Mouse (Mus musculus) hindbrain, embryonic 16.5 days (tissue): ENCODE measurements around the gene Cers6. TPM values are rescaled to one million over a fixed set of nuclear protein-coding genes. Genes with fewer than 3 reads are reported as not detected.

ENCODE experiments used
- ATAC-seq: fragments of 200-750 bp; cut with Nextera tagmentation; 2 replicates; pipeline ENCODE4 v1.8.0; 2017; ENCODE audit warnings: moderate TSS enrichment, moderate library complexity
- H3K27ac ChIP-seq: fragments of 300-500 bp; sonication (generic); 2 replicates; pipeline ENCODE4 v1.5.1; 2014; ENCODE audit warnings: low read depth, mild to moderate bottlenecking, control low read depth, low read length, moderate library complexity
- H3K27me3 ChIP-seq: fragments of 300-500 bp; sonication (generic); replicated peaks from 2 replicates; pipeline ENCODE4 v1.6.1; 2014; ENCODE audit warnings: low read length; ENCODE audit not compliant: control insufficient read depth, insufficient read depth
- H3K36me3 ChIP-seq: fragments of 300-500 bp; sonication (generic); 2 replicates; pipeline ENCODE4 v1.6.1; 2014; ENCODE audit warnings: mild to moderate bottlenecking, low read length, moderate library complexity, mixed read lengths; ENCODE audit not compliant: control insufficient read depth, insufficient read depth
- H3K4me1 ChIP-seq: fragments of 300-500 bp; sonication (generic); 2 replicates; pipeline ENCODE4 v1.6.1; 2014; ENCODE audit warnings: low read depth, low read length; ENCODE audit not compliant: control insufficient read depth, insufficient read depth
- H3K4me2 ChIP-seq: fragments of 300-500 bp; sonication (generic); 2 replicates; pipeline ENCODE4 v1.6.1; 2014; ENCODE audit warnings: mild to moderate bottlenecking, low read length, control low read depth, moderate library complexity
- H3K4me3 ChIP-seq: fragments of 300-500 bp; sonication (generic); 2 replicates; pipeline ENCODE4 v1.5.1; 2014; ENCODE audit warnings: mild to moderate bottlenecking, low read length, control low read depth, moderate library complexity
- H3K9ac ChIP-seq: fragments of 300-500 bp; sonication (generic); 2 replicates; pipeline ENCODE4 v1.6.1; 2014; ENCODE audit warnings: low read depth, mild to moderate bottlenecking, control low read depth, low read length, moderate library complexity
- H3K9me3 ChIP-seq: fragments of 300-500 bp; sonication (generic); 2 replicates; pipeline ENCODE4 v1.6.1; 2014; ENCODE audit warnings: mild to moderate bottlenecking, low read length, moderate library complexity; ENCODE audit not compliant: control insufficient read depth
- WGBS: fragments of 180-500 bp; shearing (Covaris S2); extraction: QIAGEN DNeasy Blood & Tissue Kit; methylation state at CpG from one replicate; pipeline ENCODE4 v1.1.7; 2014; 5-methylcytosine and 5-hydroxymethylcytosine counted together
- polyA plus RNA-seq: library from polyadenylated mRNA; unstranded; fragments of >200 nt; fragmentation: Nextera tagmentation; extraction: Ambion mirVana; gene quantifications from 2 replicates; pipeline ENCODE4 v1.2.1, GENCODE M21; 2015

Gene Cers6
- polyA plus RNA-seq, 1 experiment from 2014 or later, result 45.0 TPM

- Histone ChIP-seq H3K27ac (no peak overlapping the region), H3K9ac (no peak overlapping the region), H3K4me1 (no peaks in the 10 kb centered on the region), H3K4me2 (no peak overlapping the region), H3K36me3 (no peaks in the 10 kb centered on the region), H3K9me3 (no peaks in the 10 kb centered on the region), H3K27me3 (no peaks in the 10 kb centered on the region), H3K4me3 (no peak overlapping the region)
- 48% methylated on average over 5 of the region's 5 CpGs for WGBS
- peak; percentile 76; the same call in 1 of the 2 replicates for ATAC-seq
Observed at GRCm38 (mm10) chr2:69004001-69004400, 142.8 kb downstream of the Cers6 start.

- H3K27ac ChIP-seq, result no peak overlapping the region
- H3K9ac ChIP-seq, result no peak overlapping the region
- peak; percentile 92 for ATAC-seq
- H3K36me3 ChIP-seq, result no peaks in the 10 kb centered on the region
- 20% methylated on average over 7 of the region's 7 CpGs for WGBS
- H3K9me3 ChIP-seq, result no peaks in the 10 kb centered on the region
- H3K4me3 ChIP-seq, result no peak overlapping the region
- peak overlapping the region; percentile 6; the same call in 1 of the 2 replicates for H3K4me2 ChIP-seq
- peaks cover 19% of the 10 kb centered on the region for H3K4me1 ChIP-seq
- no peaks in the 10 kb centered on the region for H3K27me3 ChIP-seq
Observed at GRCm38 (mm10) chr2:69011392-69011791, 150.2 kb downstream of the Cers6 start.

- Histone ChIP-seq H3K4me3 (no peak overlapping the region), H3K4me2 (no peak overlapping the region; the same call in 1 of the 2 replicates), H3K4me1 (peaks cover 19% of the 10 kb centered on the region), H3K9me3 (no peaks in the 10 kb centered on the region), H3K27ac (peak overlapping the region; percentile 44; the same call in 1 of the 2 replicates), H3K27me3 (no peaks in the 10 kb centered on the region), H3K9ac (no peak overlapping the region), H3K36me3 (no peaks in the 10 kb centered on the region)
- ATAC-seq, result no peak
- whole genome bisulfite sequencing, result 61% methylated on average over 2 of the region's 2 CpGs
Observed at GRCm38 (mm10) chr2:69011860-69012259, 150.6 kb downstream of the Cers6 start.

GRCm38 (mm10) chr2:69014241-69014640 lies 153.0 kb downstream of the Cers6 start:
- Histone ChIP-seq H3K9me3 (no peaks in the 10 kb centered on the region), H3K4me3 (no peak overlapping the region), H3K36me3 (no peaks in the 10 kb centered on the region), H3K4me2 (no peak overlapping the region), H3K27ac (no peak overlapping the region), H3K27me3 (no peaks in the 10 kb centered on the region), H3K4me1 (peaks cover 19% of the 10 kb centered on the region), H3K9ac (no peak overlapping the region)
- ATAC-seq, result no peak
- 93% methylated on average over 9 of the region's 9 CpGs for WGBS

GRCm38 (mm10) chr2:69015172-69015724 lies 154.0 kb downstream of the Cers6 start:
- Histone ChIP-seq H3K27me3 (no peaks in the 10 kb centered on the region), H3K4me2 (no peak overlapping the region), H3K9ac (no peak overlapping the region), H3K4me3 (no peak overlapping the region), H3K4me1 (peaks cover 19% of the 10 kb centered on the region), H3K9me3 (no peaks in the 10 kb centered on the region), H3K36me3 (no peaks in the 10 kb centered on the region), H3K27ac (no peak overlapping the region)
- WGBS, result 67% methylated on average over 9 of the region's 9 CpGs
- ATAC-seq, result no peak

GRCm38 (mm10) chr2:69015822-69016221 lies 154.6 kb downstream of the Cers6 start:
- Histone ChIP-seq H3K27me3 (no peaks in the 10 kb centered on the region), H3K9ac (no peak overlapping the region), H3K4me3 (no peak overlapping the region), H3K27ac (no peak overlapping the region), H3K4me2 (no peak overlapping the region), H3K9me3 (no peaks in the 10 kb centered on the region), H3K4me1 (peaks cover 19% of the 10 kb centered on the region), H3K36me3 (no peaks in the 10 kb centered on the region)
- WGBS, result 87% methylated on average over 5 of the region's 5 CpGs
- no peak for ATAC-seq

GRCm38 (mm10) chr2:69019026-69019565 lies 157.9 kb downstream of the Cers6 start:
- Histone ChIP-seq H3K36me3 (no peaks in the 10 kb centered on the region), H3K9me3 (no peaks in the 10 kb centered on the region), H3K4me1 (peaks cover 3% of the 10 kb centered on the region; the same call in 1 of the 2 replicates), H3K27ac (no peak overlapping the region), H3K27me3 (no peaks in the 10 kb centered on the region), H3K4me3 (no peak overlapping the region), H3K4me2 (no peak overlapping the region), H3K9ac (no peak overlapping the region)
- WGBS, result 89% methylated on average over 13 of the region's 13 CpGs
- ATAC-seq, result no peak

GRCm38 (mm10) chr2:69019821-69020489 lies 158.7 kb downstream of the Cers6 start:
- ATAC-seq, result no peak
- H3K4me2 ChIP-seq, result no peak overlapping the region
- no peaks in the 10 kb centered on the region for H3K27me3 ChIP-seq
- H3K4me1 ChIP-seq, result peaks cover 3% of the 10 kb centered on the region; the same call in 1 of the 2 replicates
- no peaks in the 10 kb centered on the region for H3K9me3 ChIP-seq
- H3K4me3 ChIP-seq, result no peak overlapping the region
- H3K27ac ChIP-seq, result no peak overlapping the region
- H3K36me3 ChIP-seq, result no peaks in the 10 kb centered on the region
- 81% methylated on average over 6 of the region's 6 CpGs for WGBS
- H3K9ac ChIP-seq, result no peak overlapping the region

GRCm38 (mm10) chr2:69020636-69021310 lies 159.5 kb downstream of the Cers6 start:
- Histone ChIP-seq H3K4me3 (no peak overlapping the region), H3K9me3 (no peaks in the 10 kb centered on the region), H3K27me3 (no peaks in the 10 kb centered on the region), H3K4me1 (peaks cover 3% of the 10 kb centered on the region; the same call in 1 of the 2 replicates), H3K9ac (no peak overlapping the region), H3K36me3 (no peaks in the 10 kb centered on the region), H3K4me2 (no peak overlapping the region), H3K27ac (no peak overlapping the region)
- peak; percentile 40; the same call in 1 of the 2 replicates for ATAC-seq
- WGBS, result 86% methylated on average over 4 of the region's 4 CpGs
